Comparison of ENCODE assay signal across 11 mouse cellular contexts in genomic region chr6:59249675-59250074, GRCm38 (mm10). TPM values are rescaled to one million over a fixed set of nuclear protein-coding genes. Genes with fewer than 3 reads are reported as not detected.
DNase-seq lines count a peak whose midpoint lies in the region; ATAC-seq and TF ChIP-seq lines count a peak whose summit lies in the region.
"Had no signal": no experiment of that assay in that cellular context is flagged by ENCODE, and none has a peak within 500 bp of the region (broad histone marks: within the 10 kb centered on the region; RNA-seq: fewer than 3 reads in every experiment).

No protein-coding gene starts in this region.

- 0 out of 4 replicates have a peak, but pooled peaks cover 0 to 3% of the 10 kb centered on the region in 2 experiments for H3K4me1 ChIP-seq in ES-E14 (ENCODE audit: control insufficient read depth in 2 of 2, insufficient read depth in 2 of 2, low read length in 2 of 2, poor library complexity in 1 of 2)
- no peaks in the 10 kb centered on the region for H3K4me1 ChIP-seq in hindbrain, embryonic 10.5 days (replicated peaks)
- H3K4me1 ChIP-seq: liver, embryonic 15.5 days; stomach, embryonic 15.5 days had no signal

- no peak for TF ChIP-seq POLR2A in brain, embryonic 14.5 days (IDR thresholded peaks at IDR 0.05; ENCODE audit: borderline replicate concordance, extremely low read depth, insufficient read depth, insufficient read length, poor library complexity, severe bottlenecking)

- H3K4me3 ChIP-seq in ES-E14 (ENCODE audit: insufficient read depth in 1 of 2, low read depth in 1 of 2, low read length in 2 of 2, poor library complexity in 1 of 2, severe bottlenecking in 1 of 2), result no peak overlapping the region
- no peak overlapping the region for H3K4me3 ChIP-seq in hindbrain, embryonic 10.5 days
- H3K4me3 ChIP-seq: erythroblast, embryonic 14.5 days; liver, embryonic 15.5 days; stomach, embryonic 15.5 days had no signal

- peak; percentile 56 for DNase-seq in kidney, adult 9 months
- DNase-seq in kidney, adult 11 months, result no peak
- DNase-seq in ES-E14 (ENCODE audit: low read depth, low spot score), result peak; percentile 29
- DNase-seq in brain, embryonic 14.5 days (ENCODE audit: low read depth), result peak; percentile 86
- peak; percentile 24 to 52 for DNase-seq in left cerebral cortex, postnatal 10 days (ENCODE audit: extremely low spot score in 1 of 2, low spot score in 2 of 2)
- DNase-seq in retina, embryonic 14.5 days (ENCODE audit: low spot score), result peak; percentile 80
- DNase-seq in hindbrain, embryonic 10.5 days (ENCODE audit: low spot score), result no peak

- H3K9me3 ChIP-seq in ES-E14 (ENCODE audit: control insufficient read depth, insufficient read depth, low read depth, low read length), result no peaks in the 10 kb centered on the region
- no peaks in the 10 kb centered on the region for H3K9me3 ChIP-seq in hindbrain, embryonic 10.5 days
- H3K9me3 ChIP-seq: liver, embryonic 15.5 days; stomach, embryonic 15.5 days had no signal

- 42% methylated on average over 2 of the region's 2 CpGs for WGBS in hindbrain, embryonic 10.5 days

- TF ChIP-seq CTCF in brain, embryonic 14.5 days (IDR thresholded peaks at IDR 0.05; ENCODE audit: borderline replicate concordance, extremely low read depth, insufficient read depth, insufficient read length), result 0 out of 2 replicates have a peak, but pooled peaks have one; percentile 33

- no peaks in the 10 kb centered on the region for H3K36me3 ChIP-seq in ES-E14 (ENCODE audit: control insufficient read depth, insufficient read depth, low read length, poor library complexity, severe bottlenecking)
- H3K36me3 ChIP-seq in hindbrain, embryonic 10.5 days, result no peaks in the 10 kb centered on the region
- H3K36me3 ChIP-seq: liver, embryonic 15.5 days; stomach, embryonic 15.5 days had no signal

- in situ Hi-C loops in ES-E14 (cut with MboI; ENCODE audit: low sequenced_read_pairs in 2 of 2, unreplicated experiment in 2 of 2), result loop anchor here (5.0 to 25.0 kb wide), 2 partner anchors 233 to 238 kb away; no protein-coding TSS in a partner anchor

- intact Hi-C loops in left cerebral cortex, postnatal 10 days (cut with DNase I), result loop anchor here (2.0 to 10.0 kb wide), 3 partner anchors 175 to 253 kb away; partner anchors contain the start of gene Gprin3

- peak; percentile 85 for ATAC-seq in frontal cortex, adult (ENCODE audit: low TSS enrichment)

- H3K9ac ChIP-seq in ES-E14 (ENCODE audit: insufficient read depth, low read depth, low read length, poor library complexity, severe bottlenecking), result no peak overlapping the region
- H3K9ac ChIP-seq: liver, embryonic 15.5 days; stomach, embryonic 15.5 days had no signal

- H3K27ac ChIP-seq in ES-E14 (ENCODE audit: insufficient read depth, low read depth, low read length, poor library complexity, severe bottlenecking), result no peak overlapping the region
- H3K27ac ChIP-seq in hindbrain, embryonic 10.5 days, result no peak overlapping the region
- H3K27ac ChIP-seq: liver, embryonic 15.5 days; stomach, embryonic 15.5 days had no signal

- no peaks in the 10 kb centered on the region for H3K27me3 ChIP-seq in hindbrain, embryonic 10.5 days (ENCODE audit: insufficient read depth, poor library complexity, severe bottlenecking)
- H3K27me3 ChIP-seq: liver, embryonic 15.5 days; stomach, embryonic 15.5 days had no signal

TF ChIP-seq in ES-E14, 5 proteins besides CTCF, POLR2A, EP300 and RAD21:
- TF ChIP-seq HCFC1 (IDR thresholded peaks at IDR 0.05; ENCODE audit: borderline replicate concordance, insufficient read depth, low read length), result no peak
- peak; percentile 59 for TF ChIP-seq ZC3H11A (IDR thresholded peaks at IDR 0.05; ENCODE audit: borderline replicate concordance, low read depth, low read length)

RNA-seq across cellular contexts. Expression of gene Tigd2, which starts 41.0 kb away (rescaled TPM):
- 6.1 and 6.6 TPM in 2 replicates for total RNA-seq in ES-E14 (2012; rRNA removed)
- polyA plus RNA-seq in brain, embryonic 14.5 days (2012; rRNA removed), result 2.4 and 4.0 TPM in 2 replicates
- 10 to 100 TPM; 10.4 to 12.0 TPM for total RNA-seq in left cerebral cortex, postnatal 10 days (2021)
- 6.3 and 8.2 TPM in 2 replicates for polyA plus RNA-seq in hindbrain, embryonic 10.5 days (2016; fragmentation: Nextera tagmentation; extraction: Ambion mirVana)

Comparison
In these comparisons a context has a peak if more than half of its experiments do, and no peak if none do; other contexts are left out.
1. DNase-seq: peak in kidney, adult 9 months (single experiment), ES-E14 (single experiment), brain, embryonic 14.5 days (single experiment), left cerebral cortex, postnatal 10 days (2 of 2) and retina, embryonic 14.5 days (single experiment); none in kidney, adult 11 months (single experiment) and hindbrain, embryonic 10.5 days (single experiment).